Mouse (Mus musculus) MEL (cell line): ENCODE results near the gene Fryl. TPM values are rescaled to one million over a fixed set of nuclear protein-coding genes. Genes with fewer than 3 reads are reported as not detected.

ENCODE experiments used
- DNase-seq: peaks from one replicate; pipeline ENCODE4 v3.0.0; 2011; ENCODE audit warnings: low read depth, low spot score
- H3K27ac ChIP-seq: 2 replicates; pipeline ENCODE4 v1.5.1; 2012; ENCODE audit warnings: low read depth, mild to moderate bottlenecking, control low read depth, low read length, moderate library complexity; ENCODE audit not compliant: control insufficient read depth
- H3K27me3 ChIP-seq, 2 experiments: fragments of 150-350 bp in 1 of 2; sonication (generic) in 1 of 2; 2 replicates each; pipeline ENCODE4 v1.6.1; 2012; ENCODE audit warnings: low read length in 2 of 2, mild to moderate bottlenecking in 2 of 2, improper control_type of control experiment in 1 of 2, moderate library complexity in 1 of 2; ENCODE audit not compliant: insufficient read depth in 2 of 2, control insufficient read depth in 1 of 2
- H3K36me3 ChIP-seq, 2 experiments: 2 replicates each; pipeline ENCODE4 v1.6.1; 2012 to 2014; ENCODE audit warnings: low read length in 2 of 2, improper control_type of control experiment in 1 of 2, inconsistent platforms in 1 of 2, mild to moderate bottlenecking in 1 of 2; ENCODE audit not compliant: insufficient read depth in 2 of 2, control insufficient read depth in 1 of 2
- H3K4me1 ChIP-seq, 2 experiments: fragments of 150-350 bp in 1 of 2; sonication (generic) in 1 of 2; 2 replicates each; pipeline ENCODE4 v1.6.1; 2012; ENCODE audit warnings: low read length in 2 of 2, improper control_type of control experiment in 1 of 2, mild to moderate bottlenecking in 1 of 2; ENCODE audit not compliant: insufficient read depth in 2 of 2, control insufficient read depth in 1 of 2
- H3K4me3 ChIP-seq, 2 experiments: fragments of 150-350 bp in 1 of 2; sonication (generic) in 1 of 2; 2 replicates each; pipeline ENCODE4 v1.5.1; 2012; ENCODE audit warnings: low read depth in 2 of 2, low read length in 2 of 2, mild to moderate bottlenecking in 2 of 2, moderate library complexity in 2 of 2, control low read depth in 1 of 2, improper control_type of control experiment in 1 of 2; ENCODE audit not compliant: control insufficient read depth in 1 of 2, insufficient read depth in 1 of 2
- H3K79me2 ChIP-seq: 2 replicates; pipeline ENCODE4 v1.6.1; 2012; ENCODE audit warnings: mild to moderate bottlenecking, low read length, moderate library complexity; ENCODE audit not compliant: control insufficient read depth, poor library complexity, insufficient read depth
- H3K9ac ChIP-seq: 2 replicates; pipeline ENCODE4 v1.6.1; 2012; ENCODE audit warnings: low read depth, mild to moderate bottlenecking, control low read depth, low read length, moderate library complexity; ENCODE audit not compliant: control insufficient read depth, poor library complexity, severe bottlenecking
- H3K9me3 ChIP-seq: fragments of 150-350 bp; sonication (generic); replicated peaks from 2 replicates; pipeline ENCODE4 v1.6.1; 2012; ENCODE audit warnings: mild to moderate bottlenecking, low read length, improper control_type of control experiment, moderate library complexity; ENCODE audit not compliant: insufficient read depth
- BHLHE40 ChIP-seq: IDR thresholded peaks from 2 replicates; pipeline ENCODE4 v1.6.1; 2012; ENCODE audit warnings: low read depth, mild to moderate bottlenecking, inconsistent platforms, low read length, improper control_type of control experiment, borderline replicate concordance
- CHD1 ChIP-seq: IDR thresholded peaks from 2 replicates; pipeline ENCODE4 v1.6.1; 2012; ENCODE audit warnings: low read depth, mild to moderate bottlenecking, inconsistent platforms, low read length, improper control_type of control experiment
- CTCF ChIP-seq, 3 experiments: IDR thresholded peaks in 2 of 3; conservative IDR thresholded peaks in 1 of 3; 2 replicates each; pipeline ENCODE4 v1.5.1; 2011 to 2012; ENCODE audit warnings: low read length in 3 of 3, low read depth in 2 of 3, mild to moderate bottlenecking in 2 of 3, improper control_type of control experiment in 1 of 3, inconsistent platforms in 1 of 3, mixed read lengths in 1 of 3, moderate library complexity in 1 of 3; ENCODE audit not compliant: control insufficient read depth in 1 of 3, insufficient read depth in 1 of 3, poor library complexity in 1 of 3, severe bottlenecking in 1 of 3
- ELF1 ChIP-seq: IDR thresholded peaks from 2 replicates; pipeline ENCODE4 v1.6.1; 2014; ENCODE audit warnings: low read depth, mild to moderate bottlenecking, inconsistent platforms, low read length, improper control_type of control experiment, moderate library complexity
- EP300 ChIP-seq, 2 experiments: IDR thresholded peaks; 2 replicates each; pipeline ENCODE4 v1.6.1; 2011; ENCODE audit warnings: improper control_type of control experiment in 2 of 2, low read length in 2 of 2, low read depth in 1 of 2, mild to moderate bottlenecking in 1 of 2
- ETS1 ChIP-seq: IDR thresholded peaks from 2 replicates; pipeline ENCODE4 v1.6.1; 2012; ENCODE audit warnings: low read depth, mild to moderate bottlenecking, inconsistent platforms, low read length, improper control_type of control experiment, moderate library complexity
- GABPA ChIP-seq: IDR thresholded peaks from 2 replicates; pipeline ENCODE4 v1.6.1; 2012; ENCODE audit warnings: low read depth, mild to moderate bottlenecking, inconsistent platforms, low read length, improper control_type of control experiment, moderate library complexity
- HCFC1 ChIP-seq: IDR thresholded peaks from 2 replicates; pipeline ENCODE4 v1.6.1; 2012; ENCODE audit warnings: low read depth, mild to moderate bottlenecking, inconsistent platforms, low read length, improper control_type of control experiment, moderate library complexity
- MAFK ChIP-seq: IDR thresholded peaks from 2 replicates; pipeline ENCODE4 v1.6.1; 2011; ENCODE audit warnings: low read depth, mild to moderate bottlenecking, low read length, improper control_type of control experiment, borderline replicate concordance
- MAX ChIP-seq: IDR thresholded peaks from 2 replicates; pipeline ENCODE4 v1.6.1; 2011; ENCODE audit warnings: low read length, improper control_type of control experiment
- MAZ ChIP-seq: IDR thresholded peaks from 2 replicates; pipeline ENCODE4 v1.6.1; 2012; ENCODE audit warnings: low read depth, mild to moderate bottlenecking, inconsistent platforms, low read length, improper control_type of control experiment
- MXI1 ChIP-seq: IDR thresholded peaks from 2 replicates; pipeline ENCODE4 v1.6.1; 2011; ENCODE audit warnings: mild to moderate bottlenecking, low read depth, low read length, improper control_type of control experiment
- MYB ChIP-seq: IDR thresholded peaks from 2 replicates; pipeline ENCODE4 v1.6.1; 2011; ENCODE audit warnings: mild to moderate bottlenecking, low read depth, low read length, improper control_type of control experiment
- MYC ChIP-seq: IDR thresholded peaks from 2 replicates; pipeline ENCODE4 v1.6.1; 2011; ENCODE audit warnings: low read depth, mild to moderate bottlenecking, low read length, improper control_type of control experiment, moderate library complexity
- NELFE ChIP-seq: IDR thresholded peaks from 2 replicates; pipeline ENCODE4 v1.6.1; 2011; ENCODE audit warnings: low read depth, low read length, improper control_type of control experiment
- POLR2A ChIP-seq, 2 experiments: IDR thresholded peaks; 2 replicates each; pipeline ENCODE4 v1.6.1; 2011 to 2012; ENCODE audit warnings: low read length in 2 of 2, mild to moderate bottlenecking in 2 of 2, control low read depth in 1 of 2, improper control_type of control experiment in 1 of 2, low read depth in 1 of 2, moderate library complexity in 1 of 2; ENCODE audit not compliant: control insufficient read depth in 1 of 2, insufficient read depth in 1 of 2, poor library complexity in 1 of 2
- POLR2AphosphoS2 ChIP-seq: IDR thresholded peaks from 2 replicates; pipeline ENCODE4 v1.6.1; 2011; ENCODE audit warnings: low read length, improper control_type of control experiment
- RCOR1 ChIP-seq: IDR thresholded peaks from 2 replicates; pipeline ENCODE4 v1.6.1; 2012; ENCODE audit warnings: low read depth, mild to moderate bottlenecking, inconsistent platforms, low read length, improper control_type of control experiment
- TAL1 ChIP-seq: IDR thresholded peaks from 2 replicates; pipeline ENCODE4 v1.6.1; 2012; ENCODE audit warnings: mild to moderate bottlenecking, inconsistent platforms, low read length, moderate library complexity, mixed read lengths
- TBP ChIP-seq: IDR thresholded peaks from 2 replicates; pipeline ENCODE4 v1.8.0; 2011; ENCODE audit warnings: low read depth, low read length, improper control_type of control experiment
- TCF12 ChIP-seq: IDR thresholded peaks from 2 replicates; pipeline ENCODE4 v1.6.1; 2014; ENCODE audit warnings: low read depth, mild to moderate bottlenecking, inconsistent platforms, low read length, improper control_type of control experiment, moderate library complexity
- USF1 ChIP-seq: IDR thresholded peaks from 2 replicates; pipeline ENCODE4 v1.6.1; 2014; ENCODE audit warnings: low read depth, mild to moderate bottlenecking, inconsistent platforms, low read length, improper control_type of control experiment, moderate library complexity
- USF2 ChIP-seq, 2 experiments: IDR thresholded peaks; 2 replicates each; pipeline ENCODE4 v1.6.1; 2011 to 2012; ENCODE audit warnings: improper control_type of control experiment in 2 of 2, low read length in 2 of 2, borderline replicate concordance in 1 of 2, inconsistent platforms in 1 of 2, low read depth in 1 of 2, mild to moderate bottlenecking in 1 of 2; ENCODE audit not compliant: insufficient read depth in 1 of 2
- ZC3H11A ChIP-seq: IDR thresholded peaks from 2 replicates; pipeline ENCODE4 v1.6.1; 2012; ENCODE audit warnings: low read depth, mild to moderate bottlenecking, inconsistent platforms, low read length, improper control_type of control experiment
- polyA plus RNA-seq, 2 experiments: library from polyadenylated mRNA; stranded (reverse) in 1 of 2; unstranded in 1 of 2; fragments of >175 nt in 1 of 2; fragments of >200 nt in 1 of 2; gene quantifications; 2 replicates each; pipeline versions ENCODE4 v1.2.1 to v1.2.4; 2012; ENCODE audit warnings: low replicate concordance in 2 of 2, low read depth in 1 of 2; ENCODE audit not compliant: insufficient read length in 2 of 2, insufficient read depth in 1 of 2, missing spikeins in 1 of 2
- total RNA-seq: library from RNA; depleted of rRNA; stranded (reverse); fragments of 300-350 nt; gene quantifications from 2 replicates; pipeline ENCODE4 v1.2.3, GENCODE M21; 2012

Gene Fryl
- total and polyA plus RNA-seq, 3 experiments: 18.8 to 188 (median 39.7) TPM

DNA sequence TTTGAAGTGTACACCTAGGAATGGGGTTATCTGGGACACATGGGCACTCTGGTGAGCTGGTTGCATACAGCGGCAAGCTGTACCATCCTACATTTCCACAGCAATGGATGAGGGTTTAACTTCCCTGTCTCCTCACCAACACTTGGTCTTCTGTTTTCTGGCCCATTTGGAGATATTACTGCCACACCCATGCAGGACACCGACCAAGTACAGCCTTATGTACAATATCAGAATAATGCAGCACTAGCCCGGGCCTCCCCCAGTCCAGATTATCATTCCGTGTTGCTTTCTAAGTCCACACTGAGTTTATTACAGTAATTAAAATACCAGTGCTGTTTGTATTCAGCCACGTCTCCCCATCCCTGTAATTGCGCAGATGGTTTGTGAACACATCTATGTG is 10.0 kb downstream of the Fryl start:
- DNase-seq: no peak
- no peak overlapping the region for H3K9ac ChIP-seq
- peaks cover 49% of the 10 kb centered on the region for H3K79me2 ChIP-seq
- H3K36me3 ChIP-seq: peaks cover 0 to 17% of the 10 kb centered on the region in 2 experiments; a peak in 3 of 4 replicates
- H3K27ac ChIP-seq: no peak overlapping the region
- no peaks in the 10 kb centered on the region for H3K9me3 ChIP-seq
- H3K27me3 ChIP-seq: no peaks in the 10 kb centered on the region
- TF ChIP-seq CHD1 (no peak), MYC (no peak), MYB (no peak), EP300 (IDR thresholded peaks at IDR 0.05; ENCODE audit: low read depth in 1 of 2, low read length in 2 of 2) (no peak)
- H3K4me1 ChIP-seq: peaks cover 18 to 23% of the 10 kb centered on the region in 2 experiments
- no peak overlapping the region for H3K4me3 ChIP-seq

GRCm38 (mm10) chr5:73244403-73244802 is 12.0 kb downstream of the Fryl start:
- Histone ChIP-seq H3K79me2 (peaks cover 37% of the 10 kb centered on the region), H3K4me3 (no peak overlapping the region), H3K4me1 (peaks cover 17 to 26% of the 10 kb centered on the region in 2 experiments), H3K9ac (no peak overlapping the region), H3K27me3 (no peaks in the 10 kb centered on the region), H3K9me3 (no peaks in the 10 kb centered on the region), H3K36me3 (peaks cover 0 to 10% of the 10 kb centered on the region in 2 experiments; a peak in 3 of 4 replicates), H3K27ac (no peak overlapping the region)
- no peak for DNase-seq
- no peak for TF ChIP-seq USF1
- TF ChIP-seq MAX: no peak
- TF ChIP-seq MYC: no peak
- no peak for TF ChIP-seq POLR2A (IDR thresholded peaks at IDR 0.05; ENCODE audit: control insufficient read depth in 1 of 2, insufficient read depth in 1 of 2, low read depth in 1 of 2, low read length in 2 of 2, poor library complexity in 1 of 2)
- TF ChIP-seq CTCF (IDR thresholded peaks at IDR 0.05 in 2 of 3, conservative IDR thresholded peaks at IDR 0.05 in 1 of 3; ENCODE audit: control insufficient read depth in 1 of 3, insufficient read depth in 1 of 3, low read depth in 2 of 3, low read length in 3 of 3, poor library complexity in 1 of 3, severe bottlenecking in 1 of 3): no peak
- TF ChIP-seq GABPA: no peak
- no peak for TF ChIP-seq BHLHE40
- no peak for TF ChIP-seq TCF12

DNA sequence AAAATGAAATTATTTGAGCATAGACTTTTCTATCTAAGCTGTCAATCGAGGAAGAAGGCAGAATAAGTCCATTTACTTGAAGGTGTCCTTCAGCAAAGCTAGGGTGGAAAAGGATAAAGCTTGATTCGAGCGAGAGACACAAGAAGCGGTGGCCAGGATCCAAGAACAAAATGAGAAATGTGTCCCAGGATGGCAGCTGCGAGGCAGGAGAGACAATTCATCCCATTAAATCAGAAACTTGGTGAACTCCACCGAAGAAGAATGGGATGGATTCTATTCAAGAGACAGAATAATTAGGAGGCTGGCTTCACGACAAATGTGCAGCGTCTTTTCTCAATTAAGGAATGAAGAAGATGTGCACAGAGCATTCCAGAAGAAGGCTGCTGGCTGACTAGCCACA is 14.5 kb downstream of the Fryl start:
- H3K36me3 ChIP-seq: peaks cover 0 to 8% of the 10 kb centered on the region in 2 experiments
- TF ChIP-seq TCF12 (no peak), USF2 (IDR thresholded peaks at IDR 0.05; ENCODE audit: borderline replicate concordance in 1 of 2, insufficient read depth in 1 of 2, low read depth in 1 of 2, low read length in 2 of 2) (no peak), GABPA (no peak), POLR2A (IDR thresholded peaks at IDR 0.05; ENCODE audit: control insufficient read depth in 1 of 2, insufficient read depth in 1 of 2, low read depth in 1 of 2, low read length in 2 of 2, poor library complexity in 1 of 2) (no peak), TAL1 (no peak), MXI1 (no peak), CTCF (IDR thresholded peaks at IDR 0.05 in 2 of 3, conservative IDR thresholded peaks at IDR 0.05 in 1 of 3; ENCODE audit: control insufficient read depth in 1 of 3, insufficient read depth in 1 of 3, low read depth in 2 of 3, low read length in 3 of 3, poor library complexity in 1 of 3, severe bottlenecking in 1 of 3) (no peak), TBP (no peak), ZC3H11A (no peak), HCFC1 (no peak), MAZ (no peak), MAFK (no peak), POLR2AphosphoS2 (no peak), NELFE (no peak), BHLHE40 (no peak), ETS1 (no peak), MYB (no peak), RCOR1 (no peak), ELF1 (no peak), EP300 (IDR thresholded peaks at IDR 0.05; ENCODE audit: low read depth in 1 of 2, low read length in 2 of 2) (no peak)
- no peak for DNase-seq
- no peak overlapping the region for H3K4me3 ChIP-seq
- H3K9ac ChIP-seq: no peak overlapping the region
- peaks cover 23% of the 10 kb centered on the region for H3K79me2 ChIP-seq
- H3K27ac ChIP-seq: no peak overlapping the region
- no peaks in the 10 kb centered on the region for H3K27me3 ChIP-seq
- peaks cover 17 to 23% of the 10 kb centered on the region in 2 experiments for H3K4me1 ChIP-seq
- H3K9me3 ChIP-seq: no peaks in the 10 kb centered on the region
